Mouse (Mus musculus): ENCODE data around the gene Ankrd63. TPM values are rescaled to one million over a fixed set of nuclear protein-coding genes. Genes with fewer than 3 reads are reported as not detected.

Ankrd63 gene
- polyA plus RNA-seq, 1 experiment from 2014 or later = 2.1 TPM

DNA sequence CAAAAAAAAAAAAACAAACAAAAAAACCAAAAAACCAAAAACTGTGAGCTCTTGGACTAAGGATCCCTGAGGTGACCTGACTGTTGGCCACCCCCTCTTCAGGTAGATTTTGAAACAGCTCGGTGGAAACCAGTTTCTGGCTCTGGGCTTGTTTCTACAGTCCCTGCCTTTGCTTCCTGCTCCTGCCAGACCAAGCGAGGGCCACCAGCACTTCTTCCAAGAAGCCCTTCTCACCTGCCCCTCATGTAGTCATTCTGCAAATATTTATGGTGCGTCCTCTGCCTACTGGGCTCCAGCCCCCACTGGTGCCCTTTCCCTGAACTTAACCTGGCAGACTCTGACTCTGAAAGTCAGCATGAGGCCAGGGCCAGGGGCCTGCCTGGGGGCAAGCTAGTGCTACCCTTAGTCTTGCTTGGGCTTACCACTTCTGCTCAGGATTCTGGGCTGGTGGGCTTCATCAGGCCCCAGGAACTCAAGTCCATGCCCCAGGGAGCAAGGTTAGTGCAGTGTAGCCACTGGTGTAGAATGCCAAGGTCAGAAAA is 38.7 kb downstream of the Ankrd63 start:
- 76% methylated on average over 3 of the region's 3 CpGs for WGBS
- peak overlapping the region; percentile 80 for H3K4me2 ChIP-seq (ENCODE audit: low read length)
- H3K27me3 ChIP-seq (ENCODE audit: control insufficient read depth, insufficient read depth, low read length) = no peaks in the 10 kb centered on the region

GRCm38 (mm10) chr2:118663804-118664766 is 39.7 kb downstream of the Ankrd63 start:
- ATAC-seq (ENCODE audit: insufficient number of reproducible peaks, insufficient read depth, low FRiP score, low read depth) = peak; percentile 48
- 42% methylated on average over 19 of the region's 19 CpGs for WGBS
- peak overlapping the region in 1 of 2 experiments; percentile 56; a peak in 2 of 4 replicates for H3K27ac ChIP-seq (replicated peaks in 1 of 2; ENCODE audit: control insufficient read depth in 1 of 2, insufficient read depth in 1 of 2, low read depth in 2 of 2, low read length in 2 of 2)
- H3K4me1 ChIP-seq (ENCODE audit: control insufficient read depth in 2 of 2, insufficient read depth in 2 of 2, low read length in 2 of 2) = peaks cover 47 to 62% of the 10 kb centered on the region in 2 experiments
- peak overlapping the region; percentile 50 to 60 for H3K4me3 ChIP-seq (ENCODE audit: control insufficient read depth in 1 of 2, insufficient read depth in 1 of 2, low read depth in 1 of 2, low read length in 2 of 2)
- no peaks in the 10 kb centered on the region for H3K36me3 ChIP-seq (ENCODE audit: control insufficient read depth, insufficient read depth, low read length)
- no peaks in the 10 kb centered on the region for H3K9me3 ChIP-seq (ENCODE audit: control insufficient read depth, low read length)
- no peaks in the 10 kb centered on the region for H3K27me3 ChIP-seq (ENCODE audit: control insufficient read depth, insufficient read depth, low read length)
- peak overlapping the region; percentile 73 for H3K9ac ChIP-seq (ENCODE audit: low read length)
- peak overlapping the region; percentile 80 for H3K4me2 ChIP-seq (ENCODE audit: low read length)

More for the DNA sequence above, 38.7 kb downstream of the Ankrd63 start:
- no peak for ATAC-seq (ENCODE audit: insufficient number of reproducible peaks, insufficient read depth, low FRiP score, low read depth)
- Histone ChIP-seq H3K27ac (replicated peaks in 1 of 2; ENCODE audit: control insufficient read depth in 1 of 2, insufficient read depth in 1 of 2, low read depth in 2 of 2, low read length in 2 of 2) (no peak overlapping the region), H3K4me1 (ENCODE audit: control insufficient read depth in 2 of 2, insufficient read depth in 2 of 2, low read length in 2 of 2) (peaks cover 45 to 61% of the 10 kb centered on the region in 2 experiments), H3K9ac (ENCODE audit: low read length) (peak overlapping the region; percentile 73; the same call in 1 of the 2 replicates), H3K36me3 (ENCODE audit: control insufficient read depth, insufficient read depth, low read length) (no peaks in the 10 kb centered on the region), H3K9me3 (ENCODE audit: control insufficient read depth, low read length) (no peaks in the 10 kb centered on the region), H3K4me3 (ENCODE audit: control insufficient read depth in 1 of 2, insufficient read depth in 1 of 2, low read depth in 1 of 2, low read length in 2 of 2) (no peak overlapping the region)

GRCm38 (mm10) chr2:118662902-118663803 is 40.6 kb downstream of the Ankrd63 start, which contains the start of gene Pak6:
Gene Pak6 (plus strand): TSS chr2:118663303.
- Histone ChIP-seq H3K9ac (ENCODE audit: low read length) (peak within 1 kb of the TSS; percentile 73), H3K27me3 (ENCODE audit: control insufficient read depth, insufficient read depth, low read length) (no peaks in the 10 kb centered on the region), H3K4me1 (ENCODE audit: control insufficient read depth in 2 of 2, insufficient read depth in 2 of 2, low read length in 2 of 2) (peaks cover 52 to 65% of the 10 kb centered on the region in 2 experiments), H3K4me3 (ENCODE audit: control insufficient read depth in 1 of 2, insufficient read depth in 1 of 2, low read depth in 1 of 2, low read length in 2 of 2) (peak within 1 kb of the TSS; percentile 50 to 60), H3K27ac (replicated peaks in 1 of 2; ENCODE audit: control insufficient read depth in 1 of 2, insufficient read depth in 1 of 2, low read depth in 2 of 2, low read length in 2 of 2) (peak within 1 kb of the TSS in 1 of 2 experiments; percentile 56; a peak in 2 of 4 replicates), H3K9me3 (ENCODE audit: control insufficient read depth, low read length) (no peaks in the 10 kb centered on the region), H3K36me3 (ENCODE audit: control insufficient read depth, insufficient read depth, low read length) (no peaks in the 10 kb centered on the region), H3K4me2 (ENCODE audit: low read length) (peak within 1 kb of the TSS; percentile 80)
- WGBS = 2% methylated on average over 37 of the region's 37 CpGs
- no peak; the same call in 1 of the 2 replicates for ATAC-seq (ENCODE audit: insufficient number of reproducible peaks, insufficient read depth, low FRiP score, low read depth)

DNA sequence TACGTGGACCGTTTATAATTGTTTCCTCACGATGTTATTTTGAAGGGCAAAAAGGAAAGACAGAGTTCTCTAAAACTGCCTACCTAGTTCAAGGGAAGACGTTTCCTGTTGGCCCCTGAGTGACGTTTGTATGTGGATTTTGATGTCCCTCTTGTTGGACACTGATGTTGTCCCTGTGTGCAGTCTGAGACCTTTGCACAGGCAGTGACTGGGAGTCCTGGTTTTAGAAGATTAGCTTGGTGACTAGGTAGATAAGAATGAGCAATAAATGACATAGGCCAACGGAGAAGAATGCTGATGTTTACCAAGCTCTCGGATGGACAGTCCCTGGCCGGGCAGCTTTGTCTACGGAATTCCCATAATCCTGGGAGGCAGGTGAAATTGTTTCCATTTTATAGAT is 41.9 kb downstream of the Ankrd63 start:
- H3K9ac ChIP-seq (ENCODE audit: low read length) = no peak overlapping the region
- no peak overlapping the region for H3K4me3 ChIP-seq (ENCODE audit: control insufficient read depth in 1 of 2, insufficient read depth in 1 of 2, low read depth in 1 of 2, low read length in 2 of 2)
- no peaks in the 10 kb centered on the region for H3K27me3 ChIP-seq (ENCODE audit: control insufficient read depth, insufficient read depth, low read length)
- no peaks in the 10 kb centered on the region for H3K36me3 ChIP-seq (ENCODE audit: control insufficient read depth, insufficient read depth, low read length)
- H3K4me1 ChIP-seq (ENCODE audit: control insufficient read depth in 2 of 2, insufficient read depth in 2 of 2, low read length in 2 of 2) = peaks cover 48 to 55% of the 10 kb centered on the region in 2 experiments
- H3K4me2 ChIP-seq (ENCODE audit: low read length) = no peak overlapping the region
- ATAC-seq (ENCODE audit: insufficient number of reproducible peaks, insufficient read depth, low FRiP score, low read depth) = no peak
- WGBS = 85% methylated on average over 9 of the region's 9 CpGs
- no peak overlapping the region for H3K27ac ChIP-seq (replicated peaks in 1 of 2; ENCODE audit: control insufficient read depth in 1 of 2, insufficient read depth in 1 of 2, low read depth in 2 of 2, low read length in 2 of 2)
- no peaks in the 10 kb centered on the region for H3K9me3 ChIP-seq (ENCODE audit: control insufficient read depth, low read length)

DNA sequence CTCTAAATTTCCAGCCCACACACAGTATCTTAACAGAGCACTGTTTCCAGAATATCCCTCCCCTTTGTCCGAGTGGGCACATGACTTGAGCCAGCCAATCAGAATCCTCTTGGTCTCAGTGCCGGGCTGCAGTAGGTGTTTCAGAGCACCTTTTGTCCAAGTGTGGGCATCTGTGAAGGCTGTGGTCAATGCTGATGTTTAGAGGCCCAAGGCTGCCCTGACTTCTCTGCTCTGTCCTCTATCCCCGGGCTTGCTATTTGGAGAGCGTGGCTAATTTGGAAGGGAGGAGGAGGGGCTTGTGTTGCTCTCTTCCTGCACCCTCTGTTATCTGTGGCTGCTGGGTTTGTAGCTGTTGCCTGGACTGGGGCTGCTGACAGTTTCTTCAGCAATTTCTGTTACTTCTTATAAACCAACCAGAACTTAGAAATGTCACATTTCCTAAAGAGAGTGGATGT is 43.7 kb downstream of the Ankrd63 start:
- ATAC-seq (ENCODE audit: insufficient number of reproducible peaks, insufficient read depth, low FRiP score, low read depth) = peak; percentile 68
- peak overlapping the region; percentile 58 for H3K9ac ChIP-seq (ENCODE audit: low read length)
- WGBS = 0% methylated on average over 4 of the region's 4 CpGs
- no peaks in the 10 kb centered on the region for H3K27me3 ChIP-seq (ENCODE audit: control insufficient read depth, insufficient read depth, low read length)
- no peaks in the 10 kb centered on the region for H3K9me3 ChIP-seq (ENCODE audit: control insufficient read depth, low read length)
- H3K4me3 ChIP-seq (ENCODE audit: control insufficient read depth in 1 of 2, insufficient read depth in 1 of 2, low read depth in 1 of 2, low read length in 2 of 2) = peak overlapping the region; percentile 34 to 58
- peak overlapping the region; percentile 67 for H3K4me2 ChIP-seq (ENCODE audit: low read length)
- no peaks in the 10 kb centered on the region for H3K36me3 ChIP-seq (ENCODE audit: control insufficient read depth, insufficient read depth, low read length)
- H3K27ac ChIP-seq (replicated peaks in 1 of 2; ENCODE audit: control insufficient read depth in 1 of 2, insufficient read depth in 1 of 2, low read depth in 2 of 2, low read length in 2 of 2) = peak overlapping the region; percentile 69 to 78
- H3K4me1 ChIP-seq (ENCODE audit: control insufficient read depth in 2 of 2, insufficient read depth in 2 of 2, low read length in 2 of 2) = peaks cover 41 to 46% of the 10 kb centered on the region in 2 experiments

DNA sequence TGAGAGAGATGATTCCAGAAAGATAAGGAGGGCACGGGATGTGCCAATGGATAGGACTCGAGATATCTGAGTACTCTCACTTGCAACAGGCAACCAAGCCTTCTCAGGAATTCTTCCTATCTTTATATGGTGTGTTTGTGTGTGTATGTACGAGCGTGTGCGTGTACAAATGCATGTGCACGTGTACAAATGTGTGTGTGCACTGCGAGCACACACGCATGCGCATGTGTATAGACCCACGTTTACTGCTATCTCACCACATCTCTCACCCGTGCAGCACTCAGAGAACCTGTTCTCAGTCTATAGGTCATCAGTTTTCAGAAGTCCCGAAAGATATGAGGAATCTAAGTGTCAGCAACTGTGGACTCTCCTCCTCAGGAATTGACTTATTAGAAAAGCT is 44.3 kb downstream of the Ankrd63 start:
- no peaks in the 10 kb centered on the region for H3K9me3 ChIP-seq (ENCODE audit: control insufficient read depth, low read length)
- peak overlapping the region; percentile 1 to 69; a peak in 3 of 4 replicates for H3K27ac ChIP-seq (replicated peaks in 1 of 2; ENCODE audit: control insufficient read depth in 1 of 2, insufficient read depth in 1 of 2, low read depth in 2 of 2, low read length in 2 of 2)
- no peaks in the 10 kb centered on the region for H3K27me3 ChIP-seq (ENCODE audit: control insufficient read depth, insufficient read depth, low read length)
- H3K4me2 ChIP-seq (ENCODE audit: low read length) = peak overlapping the region; percentile 67
- 66% methylated on average over 12 of the region's 12 CpGs for WGBS
- peak overlapping the region in 1 of 2 experiments; percentile 34; a peak in 2 of 4 replicates for H3K4me3 ChIP-seq (ENCODE audit: control insufficient read depth in 1 of 2, insufficient read depth in 1 of 2, low read depth in 1 of 2, low read length in 2 of 2)
- H3K36me3 ChIP-seq (ENCODE audit: control insufficient read depth, insufficient read depth, low read length) = no peaks in the 10 kb centered on the region
- ATAC-seq (ENCODE audit: insufficient number of reproducible peaks, insufficient read depth, low FRiP score, low read depth) = no peak
- H3K9ac ChIP-seq (ENCODE audit: low read length) = peak overlapping the region; percentile 58
- peaks cover 35 to 41% of the 10 kb centered on the region in 2 experiments for H3K4me1 ChIP-seq (ENCODE audit: control insufficient read depth in 2 of 2, insufficient read depth in 2 of 2, low read length in 2 of 2)

All from heart, embryonic 14.5 days (tissue).